Mouse (Mus musculus): ENCODE results near the gene Suclg2. TPM values are rescaled to one million over a fixed set of nuclear protein-coding genes. Genes with fewer than 3 reads are reported as not detected.

Suclg2 gene
- total RNA-seq, 1 experiment = 42.9 TPM

- DNase-seq (ENCODE audit: low read depth, low spot score) = no peak
- H3K36me3 ChIP-seq (ENCODE audit: control insufficient read depth, insufficient read depth, low read length, poor library complexity, severe bottlenecking) = no peaks in the 10 kb centered on the region
- no peak overlapping the region for H3K9ac ChIP-seq (ENCODE audit: insufficient read depth, low read depth, low read length, poor library complexity, severe bottlenecking)
- H3K27ac ChIP-seq (ENCODE audit: insufficient read depth, low read depth, low read length, poor library complexity, severe bottlenecking) = no peak overlapping the region
- TF ChIP-seq CHD2 (IDR thresholded peaks at IDR 0.05; ENCODE audit: low read depth, low read length) = no peak
- no peaks in the 10 kb centered on the region for H3K9me3 ChIP-seq (ENCODE audit: control insufficient read depth, insufficient read depth, low read depth, low read length)
- in situ Hi-C loops (cut with MboI; ENCODE audit: low sequenced_read_pairs in 2 of 2, unreplicated experiment in 2 of 2) = no loop called here
- no peak overlapping the region for H3K4me3 ChIP-seq (ENCODE audit: insufficient read depth in 1 of 2, low read depth in 1 of 2, low read length in 2 of 2, poor library complexity in 1 of 2, severe bottlenecking in 1 of 2)
- H3K4me1 ChIP-seq (ENCODE audit: control insufficient read depth in 2 of 2, insufficient read depth in 2 of 2, low read length in 2 of 2, poor library complexity in 1 of 2) = no peaks in the 10 kb centered on the region
These were observed 89.5 kb downstream of the Suclg2 start for GRCm38 (mm10) chr6:95629071-95629470.

- Histone ChIP-seq H3K36me3 (ENCODE audit: control insufficient read depth, insufficient read depth, low read length, poor library complexity, severe bottlenecking) (no peaks in the 10 kb centered on the region), H3K9me3 (ENCODE audit: control insufficient read depth, insufficient read depth, low read depth, low read length) (no peaks in the 10 kb centered on the region), H3K27ac (ENCODE audit: insufficient read depth, low read depth, low read length, poor library complexity, severe bottlenecking) (no peak overlapping the region), H3K9ac (ENCODE audit: insufficient read depth, low read depth, low read length, poor library complexity, severe bottlenecking) (no peak overlapping the region), H3K4me3 (ENCODE audit: insufficient read depth in 1 of 2, low read depth in 1 of 2, low read length in 2 of 2, poor library complexity in 1 of 2, severe bottlenecking in 1 of 2) (no peak overlapping the region), H3K4me1 (ENCODE audit: control insufficient read depth in 2 of 2, insufficient read depth in 2 of 2, low read length in 2 of 2, poor library complexity in 1 of 2) (no peaks in the 10 kb centered on the region)
- in situ Hi-C loops (cut with MboI; ENCODE audit: low sequenced_read_pairs in 2 of 2, unreplicated experiment in 2 of 2) = no loop called here
- TF ChIP-seq CHD2 (IDR thresholded peaks at IDR 0.05; ENCODE audit: low read depth, low read length) (no peak), ZC3H11A (IDR thresholded peaks at IDR 0.05; ENCODE audit: borderline replicate concordance, low read depth, low read length) (no peak), MAFK (IDR thresholded peaks at IDR 0.05; ENCODE audit: insufficient read depth, low read depth, low read length) (no peak), ZNF384 (IDR thresholded peaks at IDR 0.05; ENCODE audit: low read depth, low read length) (no peak), HCFC1 (IDR thresholded peaks at IDR 0.05; ENCODE audit: borderline replicate concordance, insufficient read depth, low read length) (no peak)
- DNase-seq (ENCODE audit: low read depth, low spot score) = no peak
These were observed 96.8 kb downstream of the Suclg2 start for GRCm38 (mm10) chr6:95621821-95622220.

GRCm38 (mm10) chr6:95620804-95621203 lies 97.8 kb downstream of the Suclg2 start:
- Histone ChIP-seq H3K9me3 (ENCODE audit: control insufficient read depth, insufficient read depth, low read depth, low read length) (no peaks in the 10 kb centered on the region), H3K4me1 (ENCODE audit: control insufficient read depth in 2 of 2, insufficient read depth in 2 of 2, low read length in 2 of 2, poor library complexity in 1 of 2) (no peaks in the 10 kb centered on the region), H3K36me3 (ENCODE audit: control insufficient read depth, insufficient read depth, low read length, poor library complexity, severe bottlenecking) (no peaks in the 10 kb centered on the region), H3K4me3 (ENCODE audit: insufficient read depth in 1 of 2, low read depth in 1 of 2, low read length in 2 of 2, poor library complexity in 1 of 2, severe bottlenecking in 1 of 2) (no peak overlapping the region), H3K27ac (ENCODE audit: insufficient read depth, low read depth, low read length, poor library complexity, severe bottlenecking) (no peak overlapping the region), H3K9ac (ENCODE audit: insufficient read depth, low read depth, low read length, poor library complexity, severe bottlenecking) (no peak overlapping the region)
- TF ChIP-seq CHD2 (IDR thresholded peaks at IDR 0.05; ENCODE audit: low read depth, low read length) (no peak), HCFC1 (IDR thresholded peaks at IDR 0.05; ENCODE audit: borderline replicate concordance, insufficient read depth, low read length) (no peak)
- no peak for DNase-seq (ENCODE audit: low read depth, low spot score)
- in situ Hi-C loops (cut with MboI; ENCODE audit: low sequenced_read_pairs in 2 of 2, unreplicated experiment in 2 of 2) = no loop called here

- 0 out of 4 replicates have a peak, but pooled peaks cover 0 to 2% of the 10 kb centered on the region in 2 experiments for H3K4me1 ChIP-seq (ENCODE audit: control insufficient read depth in 2 of 2, insufficient read depth in 2 of 2, low read length in 2 of 2, poor library complexity in 1 of 2)
- DNase-seq (ENCODE audit: low read depth, low spot score) = no peak
- H3K9ac ChIP-seq (ENCODE audit: insufficient read depth, low read depth, low read length, poor library complexity, severe bottlenecking) = no peak overlapping the region
- no peak overlapping the region for H3K27ac ChIP-seq (ENCODE audit: insufficient read depth, low read depth, low read length, poor library complexity, severe bottlenecking)
- TF ChIP-seq ZC3H11A (IDR thresholded peaks at IDR 0.05; ENCODE audit: borderline replicate concordance, low read depth, low read length) (no peak), MAFK (IDR thresholded peaks at IDR 0.05; ENCODE audit: insufficient read depth, low read depth, low read length) (no peak; the same call in 1 of the 2 replicates), ZNF384 (IDR thresholded peaks at IDR 0.05; ENCODE audit: low read depth, low read length) (no peak), HCFC1 (IDR thresholded peaks at IDR 0.05; ENCODE audit: borderline replicate concordance, insufficient read depth, low read length) (no peak), CHD2 (IDR thresholded peaks at IDR 0.05; ENCODE audit: low read depth, low read length) (no peak)
- H3K9me3 ChIP-seq (ENCODE audit: control insufficient read depth, insufficient read depth, low read depth, low read length) = no peaks in the 10 kb centered on the region
- H3K36me3 ChIP-seq (ENCODE audit: control insufficient read depth, insufficient read depth, low read length, poor library complexity, severe bottlenecking) = peaks cover 2% of the 10 kb centered on the region; the same call in 1 of the 2 replicates
- H3K4me3 ChIP-seq (ENCODE audit: insufficient read depth in 1 of 2, low read depth in 1 of 2, low read length in 2 of 2, poor library complexity in 1 of 2, severe bottlenecking in 1 of 2) = no peak overlapping the region
- in situ Hi-C loops (cut with MboI; ENCODE audit: low sequenced_read_pairs in 2 of 2, unreplicated experiment in 2 of 2) = no loop called here
These were observed 98.8 kb downstream of the Suclg2 start for GRCm38 (mm10) chr6:95619817-95620216.

- no peak for TF ChIP-seq ZNF384 (IDR thresholded peaks at IDR 0.05; ENCODE audit: low read depth, low read length)
- no peak for TF ChIP-seq MAFK (IDR thresholded peaks at IDR 0.05; ENCODE audit: insufficient read depth, low read depth, low read length)
- TF ChIP-seq ZC3H11A (IDR thresholded peaks at IDR 0.05; ENCODE audit: borderline replicate concordance, low read depth, low read length) = no peak
- TF ChIP-seq HCFC1 (IDR thresholded peaks at IDR 0.05; ENCODE audit: borderline replicate concordance, insufficient read depth, low read length) = no peak
- TF ChIP-seq CHD2 (IDR thresholded peaks at IDR 0.05; ENCODE audit: low read depth, low read length) = no peak
- no peak overlapping the region for H3K9ac ChIP-seq (ENCODE audit: insufficient read depth, low read depth, low read length, poor library complexity, severe bottlenecking)
- in situ Hi-C loops (cut with MboI; ENCODE audit: low sequenced_read_pairs in 2 of 2, unreplicated experiment in 2 of 2) = no loop called here
- H3K36me3 ChIP-seq (ENCODE audit: control insufficient read depth, insufficient read depth, low read length, poor library complexity, severe bottlenecking) = peaks cover 2% of the 10 kb centered on the region; the same call in 1 of the 2 replicates
- H3K27ac ChIP-seq (ENCODE audit: insufficient read depth, low read depth, low read length, poor library complexity, severe bottlenecking) = no peak overlapping the region
- no peaks in the 10 kb centered on the region for H3K9me3 ChIP-seq (ENCODE audit: control insufficient read depth, insufficient read depth, low read depth, low read length)
- 0 out of 4 replicates have a peak, but pooled peaks cover 0 to 2% of the 10 kb centered on the region in 2 experiments for H3K4me1 ChIP-seq (ENCODE audit: control insufficient read depth in 2 of 2, insufficient read depth in 2 of 2, low read length in 2 of 2, poor library complexity in 1 of 2)
- H3K4me3 ChIP-seq (ENCODE audit: insufficient read depth in 1 of 2, low read depth in 1 of 2, low read length in 2 of 2, poor library complexity in 1 of 2, severe bottlenecking in 1 of 2) = no peak overlapping the region
- DNase-seq (ENCODE audit: low read depth, low spot score) = no peak
These were observed 100.2 kb downstream of the Suclg2 start for GRCm38 (mm10) chr6:95618434-95618833.

All from ES-E14 (cell line).